Mouse (Mus musculus): ENCODE data around the gene Fam92b.

DNA sequence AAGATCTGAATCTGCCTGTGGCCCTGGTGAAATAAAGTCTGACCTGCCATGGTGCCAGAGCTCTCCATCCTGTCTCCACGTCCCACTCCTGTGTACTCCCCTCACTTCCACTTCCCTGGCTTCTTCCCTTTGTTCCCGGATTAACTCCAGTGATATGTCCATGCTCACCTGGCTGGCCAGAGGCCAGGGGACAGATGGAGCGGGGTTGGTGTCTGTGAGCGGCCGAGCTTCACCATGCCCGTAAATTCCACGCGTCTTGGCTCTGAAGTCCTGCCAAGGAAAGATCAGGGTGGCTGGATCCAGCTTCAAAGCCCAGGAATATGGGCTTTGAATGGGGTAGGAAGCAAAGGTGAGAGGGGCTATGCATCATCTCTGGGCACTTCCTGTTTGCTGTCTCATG, 10.1 kb downstream of the Fam92b start:
- TF ChIP-seq TAL1 (IDR thresholded peaks at IDR 0.05; ENCODE audit: low read length) (no peak), GATA1 (IDR thresholded peaks at IDR 0.05; ENCODE audit: low read length) (no peak)

Data from erythroblast, embryonic 14.5 days (primary cell).